Mouse (Mus musculus): ENCODE results near the gene 1700016H13Rik. TPM values are rescaled to one million over a fixed set of nuclear protein-coding genes. Genes with fewer than 3 reads are reported as not detected.
A peak's percentile ranks its signal among the peaks of the same experiment; 100 is the strongest.

Gene 1700016H13Rik
- 0.12 and 0.15 TPM in 2 replicates for polyA plus RNA-seq (2015; fragmentation: Nextera tagmentation; extraction: Ambion mirVana)

GRCm38 (mm10) chr5:103655346-103656118 is at the start of gene 1700016H13Rik:
Gene 1700016H13Rik, minus strand, starts transcription at chr5:103656010.
- Histone ChIP-seq H3K4me3 (replicated peaks) (peak within 1 kb of the TSS; percentile 55), H3K9me3 (replicated peaks) (no peaks in the 10 kb centered on the region), H3K4me2 (replicated peaks) (peak within 1 kb of the TSS; percentile 93), H3K36me3 (no peaks in the 10 kb centered on the region), H3K4me1 (peaks cover 11% of the 10 kb centered on the region; the same call in 1 of the 2 replicates), H3K9ac (peak within 1 kb of the TSS; percentile 54), H3K27ac (replicated peaks) (peak within 1 kb of the TSS; percentile 44; the same call in 1 of the 2 replicates), H3K27me3 (no peaks in the 10 kb centered on the region)
- ATAC-seq (ENCODE audit: insufficient number of reproducible peaks, low FRiP score, low TSS enrichment, low read depth) = peak; percentile 84
- WGBS = 3% methylated on average over 50 of the region's 56 CpGs

GRCm38 (mm10) chr5:103705331-103705730 is 49.5 kb upstream of the 1700016H13Rik start:
- no peak overlapping the region for H3K4me3 ChIP-seq (replicated peaks)
- H3K4me1 ChIP-seq = no peaks in the 10 kb centered on the region
- no peak overlapping the region for H3K27ac ChIP-seq (replicated peaks)
- no peaks in the 10 kb centered on the region for H3K36me3 ChIP-seq
- no peak overlapping the region for H3K4me2 ChIP-seq (replicated peaks)
- no peaks in the 10 kb centered on the region for H3K27me3 ChIP-seq
- 91% methylated on average over 4 of the region's 4 CpGs for WGBS
- no peaks in the 10 kb centered on the region for H3K9me3 ChIP-seq (replicated peaks)
- no peak for ATAC-seq (ENCODE audit: insufficient number of reproducible peaks, low FRiP score, low TSS enrichment, low read depth)
- H3K9ac ChIP-seq = no peak overlapping the region

GRCm38 (mm10) chr5:103702527-103702926 is 46.7 kb upstream of the 1700016H13Rik start:
- Histone ChIP-seq H3K9ac (no peak overlapping the region), H3K4me2 (replicated peaks) (no peak overlapping the region), H3K27ac (replicated peaks) (no peak overlapping the region), H3K9me3 (replicated peaks) (no peaks in the 10 kb centered on the region), H3K4me1 (0 out of 2 replicates have a peak, but pooled peaks cover under 1% of the 10 kb centered on the region), H3K36me3 (no peaks in the 10 kb centered on the region), H3K27me3 (no peaks in the 10 kb centered on the region), H3K4me3 (replicated peaks) (no peak overlapping the region)
- ATAC-seq (ENCODE audit: insufficient number of reproducible peaks, low FRiP score, low TSS enrichment, low read depth) = no peak
- 55% methylated on average over 6 of the region's 6 CpGs for WGBS

GRCm38 (mm10) chr5:103701466-103701865 is 45.7 kb upstream of the 1700016H13Rik start:
- Histone ChIP-seq H3K9ac (no peak overlapping the region), H3K9me3 (replicated peaks) (no peaks in the 10 kb centered on the region), H3K4me2 (replicated peaks) (no peak overlapping the region), H3K36me3 (no peaks in the 10 kb centered on the region), H3K27me3 (no peaks in the 10 kb centered on the region), H3K4me3 (replicated peaks) (no peak overlapping the region), H3K27ac (replicated peaks) (no peak overlapping the region), H3K4me1 (0 out of 2 replicates have a peak, but pooled peaks cover 5% of the 10 kb centered on the region)
- ATAC-seq (ENCODE audit: insufficient number of reproducible peaks, low FRiP score, low TSS enrichment, low read depth) = no peak
- WGBS = 76% methylated on average over 3 of the region's 3 CpGs

- Histone ChIP-seq H3K27me3 (no peaks in the 10 kb centered on the region), H3K4me3 (replicated peaks) (no peak overlapping the region), H3K36me3 (no peaks in the 10 kb centered on the region), H3K9me3 (replicated peaks) (no peaks in the 10 kb centered on the region), H3K4me1 (0 out of 2 replicates have a peak, but pooled peaks cover 5% of the 10 kb centered on the region), H3K4me2 (replicated peaks) (no peak overlapping the region), H3K9ac (no peak overlapping the region), H3K27ac (replicated peaks) (no peak overlapping the region)
- 59% methylated on average over 2 of the region's 2 CpGs for WGBS
- ATAC-seq (ENCODE audit: insufficient number of reproducible peaks, low FRiP score, low TSS enrichment, low read depth) = no peak
Measured at GRCm38 (mm10) chr5:103700661-103701060, 44.9 kb upstream of the 1700016H13Rik start.

GRCm38 (mm10) chr5:103699537-103699936 is 43.7 kb upstream of the 1700016H13Rik start:
- no peaks in the 10 kb centered on the region for H3K36me3 ChIP-seq
- no peak overlapping the region for H3K27ac ChIP-seq (replicated peaks)
- no peak for ATAC-seq (ENCODE audit: insufficient number of reproducible peaks, low FRiP score, low TSS enrichment, low read depth)
- H3K4me2 ChIP-seq (replicated peaks) = no peak overlapping the region
- H3K9ac ChIP-seq = no peak overlapping the region
- H3K27me3 ChIP-seq = no peaks in the 10 kb centered on the region
- no peaks in the 10 kb centered on the region for H3K9me3 ChIP-seq (replicated peaks)
- H3K4me3 ChIP-seq (replicated peaks) = no peak overlapping the region
- WGBS = 52% methylated on average over 4 of the region's 4 CpGs
- 0 out of 2 replicates have a peak, but pooled peaks cover 5% of the 10 kb centered on the region for H3K4me1 ChIP-seq

GRCm38 (mm10) chr5:103698577-103698976 is 42.8 kb upstream of the 1700016H13Rik start:
- Histone ChIP-seq H3K27ac (replicated peaks) (no peak overlapping the region), H3K36me3 (no peaks in the 10 kb centered on the region), H3K4me2 (replicated peaks) (no peak overlapping the region), H3K4me1 (peaks cover 7% of the 10 kb centered on the region), H3K4me3 (replicated peaks) (no peak overlapping the region), H3K9ac (no peak overlapping the region), H3K27me3 (0 out of 2 replicates have a peak, but pooled peaks cover 2% of the 10 kb centered on the region), H3K9me3 (replicated peaks) (no peaks in the 10 kb centered on the region)
- 66% methylated on average over 4 of the region's 4 CpGs for WGBS
- no peak for ATAC-seq (ENCODE audit: insufficient number of reproducible peaks, low FRiP score, low TSS enrichment, low read depth)

- Histone ChIP-seq H3K4me3 (replicated peaks) (no peak overlapping the region), H3K4me1 (peaks cover 13% of the 10 kb centered on the region), H3K9me3 (replicated peaks) (no peaks in the 10 kb centered on the region), H3K36me3 (no peaks in the 10 kb centered on the region), H3K27ac (replicated peaks) (no peak overlapping the region), H3K4me2 (replicated peaks) (no peak overlapping the region), H3K9ac (no peak overlapping the region), H3K27me3 (0 out of 2 replicates have a peak, but pooled peaks cover 5% of the 10 kb centered on the region)
- 59% methylated on average over 5 of the region's 5 CpGs for WGBS
- ATAC-seq (ENCODE audit: insufficient number of reproducible peaks, low FRiP score, low TSS enrichment, low read depth) = no peak
Measured at GRCm38 (mm10) chr5:103697875-103698491, 42.2 kb upstream of the 1700016H13Rik start.

- H3K27me3 ChIP-seq = peaks cover 17% of the 10 kb centered on the region; the same call in 1 of the 2 replicates
- 54% methylated on average over 6 of the region's 6 CpGs for WGBS
- no peak overlapping the region for H3K9ac ChIP-seq
- H3K36me3 ChIP-seq = no peaks in the 10 kb centered on the region
- no peak overlapping the region for H3K27ac ChIP-seq (replicated peaks)
- peaks cover 19% of the 10 kb centered on the region for H3K4me1 ChIP-seq
- H3K4me2 ChIP-seq (replicated peaks) = no peak overlapping the region
- ATAC-seq (ENCODE audit: insufficient number of reproducible peaks, low FRiP score, low TSS enrichment, low read depth) = no peak
- no peaks in the 10 kb centered on the region for H3K9me3 ChIP-seq (replicated peaks)
- H3K4me3 ChIP-seq (replicated peaks) = no peak overlapping the region
Measured at GRCm38 (mm10) chr5:103694094-103694493, 38.3 kb upstream of the 1700016H13Rik start.

- Histone ChIP-seq H3K9ac (peak overlapping the region; percentile 54), H3K4me1 (peaks cover 19% of the 10 kb centered on the region), H3K27ac (replicated peaks) (no peak overlapping the region), H3K4me2 (replicated peaks) (peak overlapping the region; percentile 100), H3K27me3 (peaks cover 17% of the 10 kb centered on the region; the same call in 1 of the 2 replicates), H3K36me3 (no peaks in the 10 kb centered on the region), H3K4me3 (replicated peaks) (peak overlapping the region; percentile 63), H3K9me3 (replicated peaks) (no peaks in the 10 kb centered on the region)
- ATAC-seq (ENCODE audit: insufficient number of reproducible peaks, low FRiP score, low TSS enrichment, low read depth) = no peak
- under 1% methylated on average over 28 of the region's 28 CpGs for WGBS
Measured at GRCm38 (mm10) chr5:103693041-103693641, 37.3 kb upstream of the 1700016H13Rik start.

GRCm38 (mm10) chr5:103692531-103693040 is 36.8 kb upstream of the 1700016H13Rik start:
- Histone ChIP-seq H3K4me3 (replicated peaks) (peak overlapping the region; percentile 63), H3K4me1 (peaks cover 19% of the 10 kb centered on the region), H3K27ac (replicated peaks) (no peak overlapping the region), H3K4me2 (replicated peaks) (peak overlapping the region; percentile 100), H3K27me3 (peaks cover 17% of the 10 kb centered on the region; the same call in 1 of the 2 replicates), H3K9ac (peak overlapping the region; percentile 54), H3K36me3 (no peaks in the 10 kb centered on the region), H3K9me3 (replicated peaks) (no peaks in the 10 kb centered on the region)
- no peak; the same call in 1 of the 2 replicates for ATAC-seq (ENCODE audit: insufficient number of reproducible peaks, low FRiP score, low TSS enrichment, low read depth)
- 0% methylated on average over 34 of the region's 34 CpGs for WGBS

All from embryonic facial prominence, embryonic 15.5 days (tissue).